In the genomic region with DNA sequence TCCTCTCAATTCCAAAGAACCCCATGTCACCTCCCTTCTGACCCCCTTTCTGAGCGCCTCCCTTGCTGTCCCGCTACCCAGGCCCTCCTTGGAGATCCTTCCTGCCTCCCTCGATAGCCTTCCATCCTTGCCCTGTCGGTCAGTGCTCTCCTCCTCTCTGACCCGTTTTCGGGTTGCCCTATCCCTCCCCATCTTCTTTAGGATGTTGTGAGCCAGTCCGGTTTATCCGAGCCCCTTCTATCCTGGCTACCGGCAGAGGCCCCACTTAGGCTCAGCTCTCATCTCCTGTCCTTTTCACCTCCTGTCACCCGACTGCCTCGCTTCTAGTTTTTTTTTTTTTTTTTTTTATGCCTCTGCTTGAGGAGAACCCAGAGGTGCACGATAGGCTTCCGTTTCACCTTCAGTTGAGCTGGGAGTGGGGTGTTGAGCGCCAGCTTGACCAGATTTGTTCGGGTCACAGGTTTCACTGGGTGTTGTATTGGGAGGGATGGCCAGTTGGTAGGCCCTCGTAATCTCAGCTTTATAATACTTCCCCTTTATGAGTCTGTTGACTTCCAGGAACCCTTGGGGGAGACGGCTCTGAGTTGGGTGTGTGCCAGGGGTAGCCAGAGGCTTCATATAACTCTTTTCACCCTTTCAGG, we compare ENCODE assay signal across 8 mouse cellular contexts. TPM values are rescaled to one million over a fixed set of nuclear protein-coding genes. Genes with fewer than 3 reads are reported as not detected.
A peak's percentile ranks its signal among the peaks of the same experiment; 100 is the strongest.
DNase-seq lines count a peak whose midpoint lies in the region; ATAC-seq and TF ChIP-seq lines count a peak whose summit lies in the region.

No protein-coding gene starts in this region.

- peak overlapping the region; percentile 97 for H3K9ac ChIP-seq in heart, adult 2 months (ENCODE audit: low read depth, low read length)
- H3K9ac ChIP-seq in kidney, embryonic 14.5 days (ENCODE audit: low read depth, low read length): peak overlapping the region; percentile 84
- peak overlapping the region; percentile 95 for H3K9ac ChIP-seq in stomach, embryonic 15.5 days

- peak overlapping the region; percentile 84 for H3K4me2 ChIP-seq in kidney, embryonic 14.5 days (replicated peaks; ENCODE audit: low read depth, low read length)
- H3K4me2 ChIP-seq in stomach, embryonic 15.5 days: peak overlapping the region; percentile 87

- TF ChIP-seq EP300 in heart, adult 2 months (IDR thresholded peaks at IDR 0.05; ENCODE audit: insufficient read depth, low read depth, low read length): no peak

- H3K36me3 ChIP-seq in heart, adult 2 months (ENCODE audit: control insufficient read depth, insufficient read depth, low read length): no peaks in the 10 kb centered on the region
- 0 out of 2 replicates have a peak, but pooled peaks cover 4% of the 10 kb centered on the region for H3K36me3 ChIP-seq in kidney, embryonic 14.5 days (ENCODE audit: control insufficient read depth, insufficient read depth, low read length)
- H3K36me3 ChIP-seq in stomach, embryonic 15.5 days: no peaks in the 10 kb centered on the region

- WGBS in heart, adult 2 months: under 1% methylated on average over 17 of the region's 17 CpGs
- WGBS in kidney, embryonic 14.5 days: 4% methylated on average over 17 of the region's 17 CpGs
- 4% methylated on average over 17 of the region's 17 CpGs for WGBS in stomach, embryonic 15.5 days

- H3K27ac ChIP-seq in heart, adult 2 months: peak overlapping the region; percentile 94
- H3K27ac ChIP-seq in kidney, embryonic 14.5 days (ENCODE audit: low read depth, low read length): no peak overlapping the region; the same call in 1 of the 2 replicates
- H3K27ac ChIP-seq in stomach, embryonic 15.5 days: peak overlapping the region; percentile 91

- H3K79me2 ChIP-seq in heart, adult 2 months (replicated peaks; ENCODE audit: control insufficient read depth, insufficient read depth, low read length): no peaks in the 10 kb centered on the region; the same call in none of the 2 replicates

- H3K4me3 ChIP-seq in heart, adult 2 months: peak overlapping the region; percentile 87
- peak overlapping the region; percentile 76 for H3K4me3 ChIP-seq in kidney, embryonic 14.5 days (ENCODE audit: low read length)
- H3K4me3 ChIP-seq in stomach, embryonic 15.5 days (replicated peaks): peak overlapping the region; percentile 90

- peaks cover 20% of the 10 kb centered on the region for H3K4me1 ChIP-seq in heart, adult 2 months (ENCODE audit: control insufficient read depth, insufficient read depth, low read length)
- peaks cover 11% of the 10 kb centered on the region for H3K4me1 ChIP-seq in kidney, embryonic 14.5 days (ENCODE audit: control insufficient read depth, insufficient read depth, low read length)
- H3K4me1 ChIP-seq in stomach, embryonic 15.5 days: peaks cover 17% of the 10 kb centered on the region

- no peaks in the 10 kb centered on the region for H3K27me3 ChIP-seq in heart, adult 2 months (ENCODE audit: control insufficient read depth, insufficient read depth, low read length)
- no peaks in the 10 kb centered on the region for H3K27me3 ChIP-seq in kidney, embryonic 14.5 days (ENCODE audit: control insufficient read depth, insufficient read depth, low read length)
- H3K27me3 ChIP-seq in stomach, embryonic 15.5 days (replicated peaks): no peaks in the 10 kb centered on the region

- peak; percentile 18 for ATAC-seq in activated CD4-positive, CD25-positive, alpha-beta regulatory T cell, adult 4 months
- ATAC-seq in kidney, embryonic 14.5 days (ENCODE audit: low FRiP score, low TSS enrichment): no peak
- no peak; the same call in 1 of the 2 replicates for ATAC-seq in stomach, embryonic 15.5 days (ENCODE audit: insufficient read depth, low FRiP score, low read depth)

- TF ChIP-seq CTCF in heart, adult 2 months (IDR thresholded peaks at IDR 0.05): no peak

- no peak for TF ChIP-seq POLR2A in heart, adult 2 months (IDR thresholded peaks at IDR 0.05; ENCODE audit: insufficient read depth, low read depth, low read length)

- peak; percentile 35 for DNase-seq in left cerebral cortex, postnatal 4 days
- no peak for DNase-seq in left cerebral cortex, adult 18-20 months (ENCODE audit: low spot score in 2 of 2)
- peak; percentile 60 to 72 for DNase-seq in heart, adult 2 months
- DNase-seq in lung, postnatal 14 days: peak; percentile 57
- DNase-seq in layer of hippocampus, adult 9-10 months (ENCODE audit: low spot score): no peak

- H3K9me3 ChIP-seq in kidney, embryonic 14.5 days (ENCODE audit: control insufficient read depth, low read length): no peaks in the 10 kb centered on the region
- H3K9me3 ChIP-seq in stomach, embryonic 15.5 days: no peaks in the 10 kb centered on the region

- intact Hi-C loops in left cerebral cortex, postnatal 4 days (cut with DNase I): loop anchor here (10.0 kb wide), 1 partner anchor 292 kb away; no protein-coding TSS in a partner anchor
- intact Hi-C loops in heart, adult 2 months (cut with DNase I): no loop called here

RNA-seq across cellular contexts. Expression of a gene that starts 0.7 kb away (rescaled TPM):
- total RNA-seq in left cerebral cortex, postnatal 4 days (2021): 10 to 100 TPM; 17.4 to 19.0 TPM
- 10 to 100 TPM; 27.9 to 28.6 TPM for total RNA-seq in left cerebral cortex, adult 18-20 months (2021)
- 1 to 10 TPM; 1.7 to 1.9 TPM for polyA plus RNA-seq in activated CD4-positive, CD25-positive, alpha-beta regulatory T cell, adult 4 months (2017; shearing (Covaris generic))
- total RNA-seq in heart, adult 2 months (2021): 10 to 100 TPM; 31.5 to 35.9 TPM
- 31.2 and 33.0 TPM in 2 replicates for polyA plus RNA-seq in heart, adult 2 months (2012; rRNA removed)
- 2.3 and 3.5 TPM in 2 replicates for polyA plus RNA-seq in kidney, embryonic 14.5 days (2014; fragmentation: Nextera tagmentation; extraction: Ambion mirVana)
- 3.3 and 4.6 TPM in 2 replicates for polyA plus RNA-seq in stomach, embryonic 15.5 days (2015; fragmentation: Nextera tagmentation; extraction: Ambion mirVana)

RNA-seq across cellular contexts. Expression of a gene that starts 25.6 kb away (rescaled TPM):
- total RNA-seq in left cerebral cortex, postnatal 4 days (2021): 1 to 10 TPM; 7.2 to 9.1 TPM
- 1 to 10 TPM; 3.1 to 4.1 TPM for total RNA-seq in left cerebral cortex, adult 18-20 months (2021)
- 10 to 100 TPM; 36.2 to 43.1 TPM for polyA plus RNA-seq in activated CD4-positive, CD25-positive, alpha-beta regulatory T cell, adult 4 months (2017; shearing (Covaris generic))
- total RNA-seq in heart, adult 2 months (2021): 1 to 10 TPM; 2.9 to 4.5 TPM
- polyA plus RNA-seq in heart, adult 2 months (2012; rRNA removed): 3.4 and 4.0 TPM in 2 replicates
- 2.7 and 3.5 TPM in 2 replicates for polyA plus RNA-seq in kidney, embryonic 14.5 days (2014; fragmentation: Nextera tagmentation; extraction: Ambion mirVana)
- polyA plus RNA-seq in stomach, embryonic 15.5 days (2015; fragmentation: Nextera tagmentation; extraction: Ambion mirVana): 9.6 and 10.0 TPM in 2 replicates

RNA-seq across cellular contexts. Expression of a gene that starts 56.3 kb away (rescaled TPM):
- total RNA-seq in left cerebral cortex, postnatal 4 days (2021): 10 to 100 TPM; 85.8 to 90.7 TPM
- total RNA-seq in left cerebral cortex, adult 18-20 months (2021): 100 to 1,000 TPM; 111 to 116 TPM
- 1 to 10 TPM; 4.2 to 5.1 TPM for polyA plus RNA-seq in activated CD4-positive, CD25-positive, alpha-beta regulatory T cell, adult 4 months (2017; shearing (Covaris generic))
- total RNA-seq in heart, adult 2 months (2021): 10 to 100 TPM; 12.4 to 12.5 TPM
- polyA plus RNA-seq in heart, adult 2 months (2012; rRNA removed): 22.9 and 30.8 TPM in 2 replicates
- 38.0 and 39.7 TPM in 2 replicates for polyA plus RNA-seq in kidney, embryonic 14.5 days (2014; fragmentation: Nextera tagmentation; extraction: Ambion mirVana)
- 28.1 and 36.2 TPM in 2 replicates for polyA plus RNA-seq in stomach, embryonic 15.5 days (2015; fragmentation: Nextera tagmentation; extraction: Ambion mirVana)

Comparison
In these comparisons a context has a peak if more than half of its experiments do, and no peak if none do; other contexts are left out.
1. DNase-seq: peak in left cerebral cortex, postnatal 4 days (single experiment), heart, adult 2 months (2 of 2) and lung, postnatal 14 days (single experiment); none in left cerebral cortex, adult 18-20 months (0 of 2) and layer of hippocampus, adult 9-10 months (single experiment).
2. Peak in every context shown above with its lines, with median percentiles within 50 percentile points of each other: H3K4me3 ChIP-seq and H3K9ac ChIP-seq.